Mouse (Mus musculus) cerebellum, adult 11 months (tissue): Measurements from ENCODE around the gene Rtn1.

Source experiments
- DNase-seq: peaks from one replicate; pipeline ENCODE4 v3.0.0; 2022

Gene Rtn1

GRCm38 (mm10) chr12:72273721-72274414 is 135.0 kb downstream of the Rtn1 start:
- peak; percentile 33 for DNase-seq

- no peak for DNase-seq
Measured at GRCm38 (mm10) chr12:72267614-72268013, 141.2 kb downstream of the Rtn1 start.

GRCm38 (mm10) chr12:72265261-72266228 is 143.3 kb downstream of the Rtn1 start:
- no peak for DNase-seq

GRCm38 (mm10) chr12:72263213-72264103 is 145.4 kb downstream of the Rtn1 start:
- no peak for DNase-seq

- no peak for DNase-seq
Measured at GRCm38 (mm10) chr12:72257000-72257399, 151.9 kb downstream of the Rtn1 start.

GRCm38 (mm10) chr12:72253040-72253439 is 155.8 kb downstream of the Rtn1 start:
- DNase-seq, result no peak

- no peak for DNase-seq
Measured at GRCm38 (mm10) chr12:72251890-72252445, 156.9 kb downstream of the Rtn1 start.

GRCm38 (mm10) chr12:72244951-72245350 is 163.9 kb downstream of the Rtn1 start:
- no peak for DNase-seq

GRCm38 (mm10) chr12:72242807-72243206 is 166.0 kb downstream of the Rtn1 start:
- DNase-seq, result no peak

- DNase-seq, result no peak
Measured at GRCm38 (mm10) chr12:72240506-72240905, 168.3 kb downstream of the Rtn1 start.

- DNase-seq, result no peak
Measured at GRCm38 (mm10) chr12:72239230-72239894, 169.5 kb downstream of the Rtn1 start.

GRCm38 (mm10) chr12:72237251-72237650 is 171.6 kb downstream of the Rtn1 start:
- DNase-seq, result no peak

GRCm38 (mm10) chr12:72236564-72237011 is 172.3 kb downstream of the Rtn1 start:
- DNase-seq, result peak; percentile 85

- DNase-seq, result no peak
Measured at GRCm38 (mm10) chr12:72235621-72236351, 173.1 kb downstream of the Rtn1 start.

- no peak for DNase-seq
Measured at GRCm38 (mm10) chr12:72234966-72235365, 173.9 kb downstream of the Rtn1 start.

- no peak for DNase-seq
Measured at GRCm38 (mm10) chr12:72234151-72234550, 174.7 kb downstream of the Rtn1 start.

- DNase-seq, result peak; percentile 79
Measured at GRCm38 (mm10) chr12:72232826-72233790, 175.7 kb downstream of the Rtn1 start.

- DNase-seq, result no peak
Measured at GRCm38 (mm10) chr12:72232176-72232575, 176.7 kb downstream of the Rtn1 start.

- DNase-seq, result peak; percentile 40
Measured at GRCm38 (mm10) chr12:72229451-72230196, 179.2 kb downstream of the Rtn1 start.
